Mouse (Mus musculus): ENCODE results near the gene Syt13.

DNA sequence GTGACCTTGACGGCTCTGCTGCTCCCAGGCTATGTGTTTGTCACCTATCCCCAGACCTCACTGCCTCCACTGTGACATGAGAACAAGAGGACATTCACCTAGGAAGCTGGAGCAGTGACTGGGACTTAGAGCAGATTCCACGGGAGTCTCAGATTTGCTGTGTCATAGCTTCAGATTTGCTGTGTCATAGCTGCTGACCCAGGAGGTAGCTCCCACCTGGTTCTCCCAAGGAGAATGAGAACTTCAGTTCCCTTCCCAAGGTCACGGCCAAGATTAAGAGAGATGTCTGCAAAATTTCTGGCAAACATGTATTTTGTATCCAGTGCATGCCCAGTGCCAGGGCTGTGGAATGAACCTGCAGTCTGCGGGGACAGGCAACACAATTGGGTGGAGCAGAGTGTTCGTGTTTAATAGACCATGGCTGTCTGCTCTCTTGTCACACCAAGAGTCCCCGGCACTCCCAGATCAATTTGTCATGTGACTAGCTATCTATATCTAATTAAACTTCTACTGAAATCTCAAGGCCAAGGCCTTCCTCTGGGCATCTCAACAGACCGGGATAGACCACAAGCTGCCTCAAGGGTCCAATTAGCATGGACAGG lies 33.9 kb downstream of the Syt13 start:
- TF ChIP-seq POLR2A (IDR thresholded peaks at IDR 0.05; ENCODE audit: low read depth, low read length) (no peak), CTCF (conservative IDR thresholded peaks at IDR 0.05; ENCODE audit: insufficient read depth, insufficient read length, low read depth, low read length) (no peak)

All from kidney, adult 2 months (tissue).